Mouse (Mus musculus): ENCODE measurements around the gene Numb.
"Not testable (repeated sequence)": the region's sequence is repeated elsewhere in the genome, so short reads cannot be mapped to it uniquely, and the experiment has no call there.

Numb gene

DNA sequence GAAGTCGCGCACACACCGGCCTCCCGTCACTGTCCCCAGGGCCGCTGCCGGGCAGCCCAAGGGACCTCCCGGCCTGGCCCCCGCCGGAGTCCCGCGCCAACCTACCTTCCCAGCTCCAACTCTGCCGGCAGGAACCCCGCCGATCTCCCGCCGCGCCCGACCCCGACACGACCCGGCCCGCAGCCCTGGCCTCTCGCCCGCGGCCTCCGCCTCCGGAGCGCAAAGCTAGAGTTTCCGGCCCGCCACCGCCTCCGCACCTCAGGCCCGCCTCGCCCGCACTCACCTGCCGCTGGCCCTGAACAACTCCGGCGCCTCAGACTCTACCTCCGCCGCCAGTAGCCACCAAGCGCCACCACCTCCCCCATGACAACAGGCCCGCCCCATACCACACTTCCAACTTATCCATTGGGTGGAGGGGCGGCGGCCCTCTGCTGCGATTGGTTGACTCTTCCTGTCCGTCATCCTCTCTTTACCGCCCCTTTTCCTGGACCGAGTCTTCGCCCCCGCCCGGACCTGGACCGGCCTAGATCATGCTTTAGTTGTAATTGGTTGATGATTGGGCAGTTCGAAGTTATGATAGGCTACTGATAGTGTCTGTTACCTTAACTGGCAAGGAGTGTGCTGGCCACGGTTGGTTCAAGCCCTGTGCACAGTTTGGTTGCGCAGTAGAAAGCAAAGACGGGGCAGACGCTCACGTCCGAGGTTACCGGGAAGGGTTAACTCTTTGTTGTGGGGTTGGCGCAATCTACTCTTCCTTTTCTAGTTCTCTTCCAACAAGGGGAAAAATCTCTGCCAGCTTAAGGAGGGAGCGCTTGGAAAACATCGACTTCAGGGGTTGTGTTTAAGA lies at the start of gene Numb:
Gene Numb (minus strand): TSS at position 400 of the 847 bp plus-strand sequence.
- DNase-seq = peak; percentile 99

DNA sequence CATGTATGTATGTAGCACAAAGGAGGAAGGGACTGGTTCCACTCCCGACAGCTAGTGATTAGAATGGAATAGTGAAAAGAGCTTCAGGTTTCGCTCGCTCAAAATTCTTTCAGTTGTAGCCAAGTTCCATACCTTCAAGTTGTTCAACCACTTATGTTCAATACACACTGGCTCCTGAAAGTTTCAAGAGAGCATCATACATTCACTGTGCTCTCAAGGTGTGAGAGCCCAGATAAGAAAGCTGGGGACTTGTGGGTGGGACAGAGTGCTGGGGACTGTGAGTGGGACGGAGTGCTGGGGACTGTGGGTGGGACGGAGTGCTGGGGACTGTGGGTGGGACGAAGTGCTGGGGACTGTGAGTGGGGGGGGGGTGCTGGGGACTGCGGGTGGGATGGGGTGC lies 43.5 kb upstream of the Numb start:
- DNase-seq = no peak

DNA sequence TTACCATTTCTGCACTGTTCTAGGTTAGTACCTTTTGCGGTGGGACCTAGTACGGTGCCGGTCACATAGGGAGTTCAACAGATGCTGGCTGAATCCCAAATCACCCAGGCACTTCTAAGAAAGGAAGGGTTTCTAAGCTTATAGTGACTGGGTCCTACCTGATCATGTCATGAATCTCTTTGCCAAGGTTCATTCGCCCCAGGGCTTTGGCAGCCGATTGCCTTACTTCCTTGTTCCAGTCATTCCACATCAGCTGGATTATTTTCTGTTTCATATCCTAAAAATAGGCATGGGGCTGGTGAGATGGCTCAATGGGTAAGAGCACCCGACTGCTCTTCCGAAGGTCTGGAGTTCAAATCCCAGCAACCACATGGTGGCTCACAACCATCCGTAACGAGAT lies 36.5 kb upstream of the Numb start:
- DNase-seq = no peak

DNA sequence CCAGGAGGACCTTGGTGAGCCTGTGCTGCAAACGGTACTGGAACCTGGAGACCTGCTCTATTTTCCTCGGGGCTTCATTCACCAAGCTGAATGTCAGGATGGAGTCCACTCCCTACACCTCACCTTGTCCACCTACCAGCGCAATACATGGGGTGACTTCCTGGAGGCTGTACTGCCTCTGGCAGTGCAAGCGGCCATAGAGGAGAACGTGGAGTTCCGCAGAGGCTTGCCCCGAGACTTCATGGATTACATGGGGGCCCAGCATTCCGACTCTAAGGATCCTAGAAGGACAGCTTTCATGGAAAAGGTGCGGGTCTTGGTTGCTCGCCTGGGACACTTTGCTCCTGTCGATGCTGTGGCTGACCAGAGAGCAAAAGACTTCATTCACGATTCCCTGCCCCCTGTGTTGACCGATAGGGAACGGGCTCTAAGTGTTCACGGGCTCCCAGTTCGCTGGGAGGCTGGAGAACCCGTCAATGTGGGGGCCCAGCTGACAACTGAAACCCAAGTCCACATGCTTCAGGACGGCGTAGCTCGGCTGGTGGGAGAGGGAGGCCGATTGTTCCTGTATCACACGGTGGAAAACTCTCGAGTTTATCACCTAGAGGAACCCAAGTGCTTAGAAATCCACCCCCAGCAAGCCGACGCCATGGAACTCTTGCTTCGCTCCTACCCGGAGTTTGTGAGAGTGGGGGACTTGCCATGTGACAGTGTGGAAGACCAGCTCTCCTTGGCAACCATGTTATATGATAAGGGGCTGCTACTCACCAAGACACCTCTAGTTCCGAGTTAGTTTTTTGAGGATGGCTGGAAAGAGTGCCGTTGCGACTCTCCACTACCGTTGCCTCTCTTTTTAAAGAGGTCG lies 30.2 kb upstream of the Numb start:
- DNase-seq = no peak

DNA sequence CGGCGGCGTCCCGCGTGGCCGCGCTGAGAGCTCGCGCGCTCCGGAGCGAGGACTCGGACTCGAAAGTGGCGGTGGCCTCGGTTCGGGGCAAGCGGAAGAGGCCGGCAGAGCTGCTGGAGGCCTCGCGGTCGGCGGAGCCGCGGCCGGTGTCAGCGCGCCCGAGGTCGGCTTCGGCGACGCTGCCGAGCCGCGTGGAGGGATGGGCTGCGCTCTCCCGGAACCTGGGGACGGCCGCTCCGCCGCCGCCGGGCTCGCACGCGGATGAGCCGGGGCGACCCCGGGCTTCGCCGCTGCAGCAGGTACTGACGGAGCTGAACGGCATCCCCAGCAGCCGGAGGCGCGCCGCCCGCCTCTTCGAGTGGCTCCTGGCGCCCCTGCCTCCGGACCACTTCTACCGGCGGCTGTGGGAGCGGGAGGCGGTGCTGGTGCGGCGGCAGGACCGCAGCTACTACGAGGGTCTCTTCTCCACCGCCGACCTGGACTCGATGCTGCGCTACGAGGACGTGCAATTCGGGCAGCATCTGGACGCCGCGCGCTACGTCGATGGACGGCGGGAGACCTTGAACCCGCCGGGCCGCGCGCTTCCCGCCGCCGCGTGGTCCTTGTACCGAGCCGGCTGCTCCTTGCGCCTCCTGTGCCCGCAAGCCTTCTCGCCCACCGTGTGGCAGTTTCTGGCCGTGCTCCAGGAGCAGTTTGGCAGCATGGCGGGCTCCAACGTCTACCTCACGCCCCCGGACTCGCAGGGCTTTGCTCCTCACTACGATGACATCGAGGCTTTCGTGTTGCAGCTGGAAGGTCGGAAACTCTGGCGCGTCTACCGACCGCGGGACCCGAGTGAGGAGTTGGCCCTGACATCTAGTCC lies 29.3 kb upstream of the Numb start:
- DNase-seq = peak; percentile 30

DNA sequence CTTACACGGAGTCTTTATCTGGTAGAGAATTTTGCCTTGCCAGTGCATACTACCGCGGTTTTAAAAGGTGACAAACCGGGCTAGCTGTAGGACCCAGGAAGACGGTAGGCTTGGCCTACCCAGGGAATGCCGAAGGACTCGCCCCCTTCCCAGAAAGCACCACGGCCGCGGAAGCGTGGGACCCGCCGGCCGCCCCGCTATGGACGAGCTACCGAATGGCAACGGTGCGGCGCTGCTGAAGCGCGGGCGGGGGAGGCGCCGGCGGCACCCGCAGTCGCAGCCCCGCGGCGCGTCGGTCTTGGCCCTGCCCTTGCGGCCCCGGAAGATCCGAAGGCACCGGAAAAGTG lies 28.7 kb upstream of the Numb start, which contains the start of gene Riox1:
Gene Riox1 (plus strand): TSS at position 116 of the 347 bp plus-strand sequence.
- DNase-seq = peak; percentile 79

DNA sequence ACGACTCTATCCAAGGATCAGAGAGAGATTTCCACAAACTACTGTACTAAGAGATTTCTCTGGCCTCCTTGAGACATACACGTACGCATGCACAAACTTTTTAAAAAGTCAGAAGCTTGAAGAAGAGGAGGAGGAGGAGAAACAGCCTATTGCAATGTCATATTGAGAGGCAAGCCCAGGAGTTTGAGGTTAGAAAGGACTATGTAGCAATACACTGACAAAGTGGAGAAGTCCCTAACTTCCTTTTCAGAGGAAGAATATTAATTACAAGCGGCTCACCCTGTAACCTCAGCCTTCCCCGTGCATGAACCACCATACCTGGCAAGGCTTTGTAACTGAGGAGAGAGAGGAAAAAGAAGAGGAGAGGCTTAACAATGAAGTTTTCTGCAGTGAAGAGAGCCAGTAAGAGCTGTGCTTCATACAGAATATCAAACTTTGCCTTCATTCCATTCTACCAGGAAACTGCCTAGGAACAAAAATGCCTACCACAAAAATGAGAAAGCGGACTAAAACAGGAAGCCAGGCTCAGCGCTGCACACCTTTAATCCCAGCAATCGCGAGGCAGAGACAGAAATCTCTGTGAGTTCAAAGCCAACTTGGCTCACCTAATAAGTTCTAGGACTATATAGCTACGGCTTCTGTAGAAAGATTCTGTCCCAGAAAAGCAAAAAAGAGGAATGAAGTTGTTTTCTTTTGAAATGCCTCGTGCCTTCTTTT lies 28.2 kb upstream of the Numb start:
- DNase-seq = no peak

DNA sequence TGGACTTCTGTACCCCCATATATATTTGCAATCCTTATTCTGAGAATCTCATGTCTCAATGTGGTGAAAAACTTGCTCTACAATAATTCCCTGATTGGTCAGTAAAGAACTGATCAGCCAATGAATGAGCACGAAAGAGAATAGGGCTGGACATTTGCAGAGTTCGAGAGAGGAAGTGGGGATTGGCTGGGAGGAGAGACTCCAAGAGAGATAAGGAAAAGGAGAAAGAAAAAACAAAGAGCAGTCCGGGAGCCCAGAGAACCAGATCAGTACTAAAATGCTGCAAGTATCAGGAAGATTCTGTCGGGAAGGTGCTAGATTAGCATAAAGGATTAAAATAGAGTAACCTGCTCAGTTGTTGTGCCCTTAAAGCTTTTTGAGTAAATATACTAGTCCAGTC lies 27.3 kb upstream of the Numb start:
- no peak for DNase-seq

DNA sequence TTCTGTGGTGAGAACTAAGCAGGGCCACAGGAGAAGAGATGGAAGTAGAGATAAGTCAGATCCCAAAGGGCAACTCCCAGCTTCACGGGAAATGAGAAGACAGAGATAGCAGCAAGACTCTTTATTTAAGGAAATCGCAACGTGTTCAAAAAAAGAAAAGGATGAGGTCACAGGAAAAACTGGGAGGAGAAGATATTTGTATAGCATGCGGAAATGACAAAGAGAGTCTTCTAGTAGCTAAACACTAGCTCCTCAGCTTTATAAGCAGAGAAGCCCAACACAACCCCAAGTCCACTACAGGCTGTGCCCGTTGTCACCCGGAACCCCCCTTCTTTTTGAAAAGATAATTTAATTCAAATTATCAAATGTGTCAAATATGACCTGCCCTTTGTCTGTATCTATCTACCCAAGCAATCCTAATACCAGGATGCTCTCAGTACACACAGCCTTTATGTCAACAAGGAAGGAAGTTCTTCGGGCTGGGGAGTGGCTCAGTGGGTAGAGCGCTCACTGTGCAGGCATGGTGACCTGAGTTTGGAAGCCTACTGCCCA lies 25.6 kb upstream of the Numb start:
- DNase-seq = no peak

DNA sequence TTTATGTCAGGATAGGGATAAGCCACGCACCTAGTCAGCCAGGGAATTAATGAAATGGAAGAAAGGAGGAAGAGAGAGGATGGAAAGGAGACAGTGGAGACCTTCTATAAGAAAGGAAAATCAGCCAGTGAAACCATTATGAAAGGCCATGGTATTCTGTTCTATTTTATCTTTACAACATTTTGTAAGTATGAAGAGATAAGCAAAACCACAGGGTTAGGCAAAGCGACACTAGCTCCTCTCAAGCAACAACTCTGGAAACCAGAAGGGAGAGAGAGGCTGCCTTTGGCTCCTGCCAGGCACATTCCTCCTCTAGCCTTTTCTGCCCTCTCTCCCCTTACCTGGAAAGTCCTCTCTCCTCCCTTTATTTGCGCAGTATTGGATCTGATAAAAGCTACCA lies 20.2 kb upstream of the Numb start:
- no peak for DNase-seq

DNA sequence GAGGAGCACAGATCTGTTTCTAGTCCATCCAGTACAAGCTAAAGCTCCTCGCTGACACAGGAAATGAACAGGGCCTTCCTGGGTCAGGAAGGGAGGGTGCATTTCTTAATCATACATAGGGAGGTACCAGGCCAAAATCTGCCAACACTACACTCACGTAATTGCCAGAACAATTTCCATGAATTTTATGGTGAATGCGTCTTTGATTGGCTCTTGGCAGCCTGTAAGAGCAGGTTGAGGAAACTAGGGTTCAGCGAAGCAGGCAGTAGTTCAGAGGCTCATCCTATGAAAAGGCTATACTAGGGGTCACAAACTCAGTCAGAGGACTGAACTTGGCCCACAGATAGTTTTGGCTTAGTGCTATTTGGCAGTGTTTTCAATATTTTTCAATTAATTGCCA lies 18.3 kb upstream of the Numb start:
- no peak for DNase-seq

DNA sequence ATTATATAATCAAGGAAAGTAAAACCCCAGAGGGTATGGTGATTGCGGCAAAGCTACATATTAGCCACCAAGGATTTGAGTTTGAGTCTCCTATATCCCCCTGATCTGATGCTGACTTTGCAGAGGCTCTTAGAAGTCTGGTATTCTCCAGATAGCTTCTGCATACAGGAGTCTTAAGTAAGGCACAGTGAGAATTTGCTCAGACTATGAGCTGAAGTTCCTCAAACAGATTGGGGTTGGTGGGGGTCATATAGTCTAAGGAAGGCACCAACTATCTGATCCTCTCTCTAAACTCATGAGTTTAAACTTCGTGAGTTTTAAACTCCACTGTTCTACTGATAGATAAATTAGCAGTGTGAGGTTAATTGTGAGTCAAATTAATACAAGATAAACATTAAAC lies 17.6 kb upstream of the Numb start:
- no peak for DNase-seq

DNA sequence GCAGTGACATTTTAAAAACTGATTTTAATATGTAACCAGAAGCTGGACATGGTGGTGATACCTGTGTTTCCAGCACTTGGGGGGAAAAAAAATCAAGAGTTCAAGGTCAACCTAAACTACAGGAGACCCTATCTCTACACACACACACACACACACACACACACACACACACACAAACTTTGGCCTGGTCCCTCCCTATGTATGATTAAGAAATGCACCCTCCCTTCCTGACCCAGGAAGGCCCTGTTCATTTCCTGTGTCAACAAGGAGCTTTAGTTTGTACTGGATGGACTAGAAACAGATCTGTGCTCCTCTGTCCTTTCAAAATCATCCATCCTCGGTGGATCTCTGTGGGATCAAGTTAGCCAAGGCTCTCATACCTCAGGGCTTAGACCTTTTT lies 16.9 kb upstream of the Numb start:
- not testable (repeated sequence) for DNase-seq

DNA sequence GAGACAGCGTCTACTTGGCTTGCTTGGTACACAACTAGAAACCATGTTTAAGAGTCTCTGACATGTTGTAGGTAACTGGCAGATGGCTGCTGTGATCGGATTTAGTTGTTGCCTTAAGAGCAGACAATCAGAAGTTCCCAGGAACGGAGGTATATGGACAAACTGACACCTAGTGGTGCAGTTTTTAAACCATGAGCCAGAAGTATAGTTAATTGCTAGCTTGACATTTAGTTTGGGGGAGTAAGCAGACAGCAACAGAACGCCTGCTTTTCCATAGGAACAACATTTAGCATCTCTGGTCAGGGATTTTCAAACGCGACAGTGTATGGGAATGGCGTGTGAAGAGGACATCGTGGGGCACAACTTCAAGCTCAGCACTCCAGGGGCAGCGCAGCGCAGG lies 15.9 kb upstream of the Numb start:
- no peak for DNase-seq

DNA sequence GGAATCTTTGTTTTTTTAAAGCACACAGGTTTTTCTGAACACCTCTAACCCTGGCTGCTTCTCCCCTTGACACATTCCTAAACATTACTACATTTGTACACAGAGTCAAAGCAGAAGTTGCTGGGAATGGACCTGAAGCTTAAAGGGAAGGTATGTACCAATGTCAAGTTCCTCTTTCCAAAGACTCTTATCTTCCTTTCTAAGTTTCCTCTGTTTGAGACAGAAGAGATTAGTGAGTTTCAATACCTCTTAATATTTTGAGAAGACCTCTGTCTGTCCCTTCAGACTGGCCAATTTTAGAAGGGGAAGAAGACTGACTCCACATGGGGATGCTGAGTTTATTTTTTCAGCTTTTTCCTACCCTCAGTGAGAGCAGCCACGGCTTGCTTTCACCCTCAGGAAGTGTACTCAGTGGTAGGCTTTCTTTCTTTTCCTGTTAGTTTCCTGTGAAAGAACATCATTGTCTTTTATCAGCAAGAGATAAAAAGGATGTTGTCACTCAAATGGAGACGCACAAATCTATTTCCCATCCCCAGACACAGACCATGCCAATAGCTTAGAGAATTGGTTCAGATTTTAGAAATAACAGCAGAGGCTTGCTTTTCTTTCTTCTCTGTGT lies 7.6 kb upstream of the Numb start:
- no peak for DNase-seq

DNA sequence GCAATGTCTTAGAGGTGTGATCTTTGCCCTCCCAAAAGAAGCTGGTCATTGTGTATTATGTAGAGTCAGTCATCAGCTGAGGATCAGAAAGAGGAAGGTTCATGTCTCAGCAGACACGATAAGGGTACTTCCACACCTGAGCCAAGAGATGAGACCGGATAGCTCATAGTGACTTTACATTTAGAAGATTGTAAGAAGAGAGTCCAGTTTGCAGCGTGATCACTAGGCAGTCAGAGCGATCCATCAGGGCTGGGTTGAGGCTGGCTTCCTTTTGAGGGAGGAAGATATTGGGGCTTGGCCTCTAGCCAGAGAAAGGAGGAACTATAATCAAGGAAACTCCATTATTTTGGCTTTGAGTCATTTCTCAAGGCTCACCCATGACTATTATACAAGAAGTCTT lies 6.0 kb upstream of the Numb start:
- DNase-seq = no peak

DNA sequence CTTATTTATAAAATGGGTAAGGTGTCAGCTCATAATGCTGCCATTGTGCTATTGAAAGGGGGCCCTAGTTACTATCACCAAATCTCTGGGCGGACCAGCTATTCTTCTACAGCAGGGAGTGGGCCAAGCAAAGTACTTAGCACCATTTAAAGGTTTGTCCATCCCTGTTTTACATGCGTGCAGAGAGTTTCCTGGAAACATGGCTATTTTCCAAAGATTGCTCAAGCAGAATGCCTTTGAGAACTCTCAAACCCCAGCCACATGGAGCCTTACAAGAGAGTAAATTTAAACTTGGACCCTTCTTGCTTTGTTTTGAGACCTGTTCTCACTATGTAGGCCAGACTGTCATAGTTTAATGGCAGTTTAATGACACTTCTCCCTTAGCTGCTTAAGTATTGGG lies 4.3 kb upstream of the Numb start:
- no peak for DNase-seq

DNA sequence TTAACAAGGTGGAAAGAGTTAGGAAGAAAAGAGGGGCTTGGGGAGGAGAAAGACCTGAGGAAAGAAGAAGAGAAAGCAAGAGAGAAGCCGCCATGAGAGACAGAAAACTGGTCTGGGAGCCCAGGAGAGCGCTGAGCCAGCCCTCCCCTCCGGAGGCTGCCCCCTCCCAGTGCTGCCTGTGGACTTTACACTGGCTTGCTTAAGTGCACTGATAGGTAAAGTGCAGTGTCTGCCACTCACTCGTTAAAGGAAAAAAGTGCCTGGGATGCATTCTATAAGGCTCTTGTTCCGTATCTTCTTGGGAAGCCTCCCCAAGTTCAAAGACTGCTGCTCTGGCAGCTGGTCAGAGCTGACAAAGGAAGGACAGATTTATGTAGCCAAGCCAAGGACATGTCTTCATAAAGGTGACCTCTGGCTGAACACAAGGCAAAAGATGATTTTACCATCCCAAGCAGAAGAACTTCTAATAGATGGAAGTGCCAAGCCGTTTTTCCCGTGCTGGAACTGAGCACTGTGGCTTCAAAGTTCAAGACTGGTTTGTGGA lies 3.5 kb upstream of the Numb start:
- no peak for DNase-seq

DNA sequence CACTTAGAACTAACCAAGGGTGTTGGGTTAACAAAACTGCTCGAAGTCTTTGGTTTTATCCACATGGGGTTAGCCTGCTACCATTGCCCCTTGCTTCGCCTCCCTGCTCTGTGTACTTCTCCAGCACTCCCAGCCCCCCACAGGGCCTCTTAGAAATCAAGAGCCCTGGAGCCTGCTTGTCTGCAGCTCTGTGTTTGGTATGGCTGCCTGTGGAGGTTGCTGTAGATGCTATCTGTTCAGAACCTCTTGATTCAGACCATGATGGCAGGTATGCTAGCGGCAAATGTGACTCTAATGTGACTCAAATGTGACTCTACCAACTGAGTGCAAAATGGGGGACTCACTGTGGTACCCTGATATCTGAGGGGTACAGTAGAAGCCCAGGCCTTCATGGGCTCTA lies 2.6 kb upstream of the Numb start:
- DNase-seq = no peak

DNA sequence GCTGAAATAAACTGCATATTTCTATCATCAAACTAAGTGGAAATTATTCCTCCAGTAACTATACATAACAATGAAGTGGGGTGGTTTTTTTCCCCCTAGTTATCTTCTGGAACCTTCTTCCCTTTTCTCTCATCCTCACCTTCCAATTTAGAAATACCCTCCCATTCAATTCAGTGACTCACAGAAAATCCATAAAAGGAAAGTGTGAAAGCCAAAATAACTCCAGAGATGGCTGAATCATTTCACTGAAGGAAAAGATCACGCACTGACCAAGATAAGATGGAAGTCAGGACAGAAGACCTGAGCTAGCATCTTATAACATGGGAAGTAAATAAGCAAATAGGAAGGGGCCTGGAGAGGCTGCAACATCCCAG lies 1.7 kb upstream of the Numb start:
- no peak for DNase-seq

DNA sequence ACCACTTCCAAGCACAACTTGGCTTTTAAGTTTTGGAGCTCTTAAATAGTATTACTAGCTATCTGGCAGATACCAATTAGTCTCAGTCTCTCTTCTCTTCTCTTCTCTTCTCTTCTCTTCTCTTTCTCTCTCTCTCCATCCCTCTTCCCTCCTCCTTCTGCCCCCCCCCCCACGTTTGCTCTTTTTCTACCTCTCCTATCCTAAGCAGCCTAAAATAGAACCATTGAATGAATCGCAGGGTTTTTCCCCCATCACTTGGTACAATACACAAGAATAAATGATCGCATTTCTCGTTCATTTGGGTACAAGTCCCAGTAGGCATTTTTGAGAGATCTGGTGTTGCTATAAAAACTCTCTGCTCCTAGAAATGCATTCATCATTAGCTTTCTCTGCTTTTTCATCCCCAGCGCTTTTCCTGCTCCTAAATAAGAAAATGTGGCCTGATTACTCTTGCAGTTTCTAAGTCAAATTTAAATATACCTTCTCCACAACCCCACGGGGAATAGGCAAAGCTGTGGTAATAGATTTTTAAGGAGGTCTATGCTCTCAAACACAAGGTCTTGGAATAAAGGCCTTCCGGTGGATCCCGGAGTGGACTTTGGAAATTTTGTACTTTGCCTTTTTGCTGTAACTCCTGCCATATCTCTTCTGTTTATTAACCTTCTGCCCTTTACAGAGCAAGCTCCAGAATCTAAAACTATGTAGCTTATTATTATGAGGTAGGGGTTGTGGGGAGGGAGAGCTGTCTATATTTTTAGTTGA lies 1.2 kb upstream of the Numb start:
- DNase-seq = no peak

Measured in cerebellum, adult 8-10 months (tissue).